Mouse (Mus musculus) thymus, postnatal 25 days (tissue): ENCODE measurements around the gene Tmem189.

Experiments used
- DNase-seq: peaks from one replicate; pipeline ENCODE4 v3.0.0; 2022

Gene Tmem189

DNA sequence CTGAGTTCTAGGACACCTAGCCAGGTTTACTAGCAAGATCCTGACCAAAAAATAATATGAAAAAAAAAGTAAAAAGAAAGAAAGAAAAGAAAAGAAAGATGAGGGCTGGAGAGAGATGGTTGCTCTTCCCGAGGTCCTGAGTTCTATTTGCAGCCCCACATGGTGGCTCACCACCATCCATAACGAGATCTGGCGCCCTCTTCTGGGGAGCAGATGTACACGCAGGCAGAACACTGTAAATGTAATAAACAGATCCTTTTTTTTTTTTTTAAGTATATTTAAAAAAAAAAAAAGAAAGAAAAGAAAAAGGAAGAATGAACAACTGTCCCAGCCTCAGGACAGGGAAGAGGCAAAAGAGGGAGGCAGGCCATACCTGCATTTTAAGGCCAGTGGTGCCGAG, 11.0 kb downstream of the Tmem189 start:
- DNase-seq: no peak

DNA sequence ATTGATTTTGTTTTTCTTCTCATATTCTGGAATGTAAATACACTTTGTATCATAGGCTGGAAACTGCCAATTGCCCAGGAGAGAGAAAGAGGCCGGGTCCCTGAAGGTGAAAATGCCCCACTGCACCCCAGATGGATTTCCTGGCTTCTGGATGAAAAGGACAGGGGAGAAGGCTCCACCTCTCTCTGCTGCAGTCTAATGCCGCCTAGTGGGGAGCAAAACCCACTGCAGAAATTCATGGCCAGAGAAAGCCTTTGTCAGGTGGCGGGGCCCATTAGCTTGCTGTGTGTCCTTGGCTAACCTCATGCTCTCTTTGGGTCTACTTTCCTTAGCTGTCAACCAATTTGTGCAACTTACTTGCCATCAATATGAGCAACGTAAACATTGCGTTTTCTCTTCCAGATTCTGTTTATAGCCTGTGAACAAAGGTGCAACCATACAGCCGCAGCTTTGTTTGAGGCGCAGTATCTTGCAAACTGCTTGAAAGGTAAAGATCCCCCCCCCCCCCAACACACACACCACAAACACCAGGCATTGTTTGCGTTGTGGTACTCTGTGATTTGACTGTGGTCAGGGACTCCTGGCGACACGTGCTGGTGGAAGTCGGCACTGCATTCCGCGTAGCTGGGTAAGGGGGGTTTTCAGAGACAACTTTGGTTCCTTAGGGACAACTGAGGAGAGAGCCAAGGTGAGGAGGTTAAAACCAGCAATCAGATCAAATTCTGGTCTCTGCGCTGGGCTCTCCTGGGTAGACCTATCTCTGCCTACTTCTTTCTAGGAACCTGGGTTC, 14.3 kb downstream of the Tmem189 start:
- DNase-seq: peak; percentile 54

DNA sequence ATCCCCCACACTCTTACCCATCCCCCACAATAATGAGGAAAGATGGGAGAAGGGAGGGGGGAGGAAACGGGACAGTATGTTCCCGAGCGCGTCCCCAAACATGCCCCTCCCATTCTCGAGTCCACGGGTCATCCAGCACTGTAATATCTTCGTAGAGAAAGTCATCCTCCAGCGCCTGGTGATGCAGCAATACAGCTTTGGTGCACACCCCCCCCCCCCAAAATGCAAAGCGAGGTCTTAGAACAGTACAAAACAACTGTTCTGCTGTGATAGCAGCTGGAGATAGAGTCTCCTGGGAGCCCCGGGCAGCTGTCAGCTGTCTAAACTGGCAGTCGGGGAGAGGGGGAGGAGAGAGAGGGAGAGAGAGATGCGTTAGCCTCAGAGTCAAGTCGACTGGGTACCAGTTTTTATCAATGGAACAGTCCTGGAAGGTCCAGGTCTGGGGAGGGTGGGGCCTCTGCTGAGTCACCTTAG, 17.4 kb downstream of the Tmem189 start:
- DNase-seq: no peak

DNA sequence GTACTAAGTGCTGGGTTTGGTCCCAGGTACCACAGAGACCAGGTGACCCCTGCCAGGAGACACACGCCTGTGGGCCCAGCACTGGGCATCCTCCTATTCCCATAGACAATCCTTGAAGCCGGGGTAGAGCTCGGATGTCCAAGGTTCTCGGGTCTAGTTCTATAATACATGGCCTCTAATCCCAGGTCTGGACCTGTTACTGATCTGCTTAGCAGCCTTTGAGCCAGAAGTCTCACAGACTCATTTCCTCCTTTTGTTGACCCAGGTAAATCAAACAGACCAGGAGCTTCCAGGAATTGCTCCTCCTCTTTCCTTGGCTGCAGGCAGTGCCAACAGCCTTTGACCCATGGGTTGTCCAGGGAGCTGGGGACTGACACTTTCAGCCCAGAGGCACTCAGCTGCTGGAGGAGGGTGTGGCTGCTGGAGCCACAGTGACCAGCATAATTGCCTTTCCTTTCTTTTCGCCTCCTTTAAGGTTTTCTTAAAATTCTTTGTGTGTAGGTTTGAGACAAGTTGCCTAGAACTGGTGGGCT, 18.5 kb downstream of the Tmem189 start:
- DNase-seq: no peak

DNA sequence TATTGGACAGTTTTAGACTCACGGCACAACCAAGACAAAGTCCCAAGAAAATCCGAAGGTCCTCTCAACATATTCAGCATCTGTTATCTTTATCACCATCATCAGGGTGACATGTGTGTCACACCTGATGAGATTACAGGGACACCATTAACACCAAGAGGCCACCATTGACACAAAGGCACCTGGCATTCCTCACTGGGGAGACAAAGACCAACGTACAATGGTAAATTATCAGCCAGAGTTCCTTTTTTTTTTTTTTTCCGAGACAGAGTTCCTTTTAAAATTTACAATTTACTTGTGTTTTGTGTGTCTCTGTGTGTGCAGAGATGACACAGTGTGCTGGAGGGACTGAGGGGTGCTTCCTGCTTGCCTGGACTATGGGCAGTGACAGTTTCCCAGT, 20.2 kb downstream of the Tmem189 start:
- DNase-seq: no peak

DNA sequence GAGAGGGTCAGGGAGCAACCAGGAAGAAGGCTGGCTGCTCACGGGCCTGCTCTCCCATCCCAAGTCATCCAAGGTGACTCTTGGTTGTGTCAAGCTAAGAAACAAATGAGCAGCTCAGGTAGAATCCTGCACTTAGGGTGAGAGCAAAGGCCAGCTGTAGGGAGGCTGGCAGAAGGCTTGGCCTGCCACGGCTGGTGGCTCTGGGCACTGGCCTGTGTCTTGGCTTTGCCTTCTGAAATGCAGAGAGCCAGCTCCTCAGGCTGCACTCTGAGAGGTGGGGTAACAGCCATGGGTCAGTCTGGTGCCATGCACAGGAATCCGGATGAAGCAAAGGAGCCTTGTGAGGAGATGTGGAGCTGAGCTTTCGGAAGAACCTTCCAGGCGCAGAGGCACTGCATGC, 21.2 kb downstream of the Tmem189 start:
- no peak for DNase-seq

DNA sequence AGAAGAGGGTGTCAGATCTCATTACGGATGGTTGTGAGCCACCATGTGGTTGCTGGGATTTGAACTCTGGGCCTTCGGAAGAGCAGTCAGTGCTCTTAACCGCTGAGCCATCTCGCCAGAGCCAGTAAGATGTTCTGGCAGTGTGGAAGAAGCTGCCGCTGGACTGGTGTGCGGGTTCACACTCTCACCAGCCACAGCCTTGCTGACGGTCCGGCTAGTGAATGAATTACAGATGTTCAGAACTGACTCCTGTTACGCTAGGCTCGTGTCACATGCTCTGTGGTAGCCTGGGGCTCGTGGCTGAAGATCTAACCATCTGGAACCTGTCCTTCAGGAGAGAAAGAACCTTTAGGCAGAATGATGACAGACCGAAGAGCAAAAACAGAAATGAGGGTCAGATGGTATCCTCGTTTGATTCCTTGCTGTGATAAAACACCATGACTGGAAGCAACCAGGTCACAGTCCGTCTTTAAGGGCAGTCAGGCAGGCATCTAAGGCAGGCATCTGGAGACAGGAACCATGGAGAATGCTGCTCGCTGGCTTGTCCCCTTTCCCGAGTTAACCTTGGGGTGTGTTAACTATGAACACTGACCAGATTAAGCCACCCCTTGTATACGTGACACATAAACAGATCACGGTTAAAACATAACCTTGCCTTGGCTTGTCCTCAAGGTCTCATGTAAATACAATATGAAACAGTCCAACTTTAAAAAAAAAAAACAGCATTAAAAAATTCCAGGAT, 23.5 kb downstream of the Tmem189 start:
- no peak for DNase-seq

DNA sequence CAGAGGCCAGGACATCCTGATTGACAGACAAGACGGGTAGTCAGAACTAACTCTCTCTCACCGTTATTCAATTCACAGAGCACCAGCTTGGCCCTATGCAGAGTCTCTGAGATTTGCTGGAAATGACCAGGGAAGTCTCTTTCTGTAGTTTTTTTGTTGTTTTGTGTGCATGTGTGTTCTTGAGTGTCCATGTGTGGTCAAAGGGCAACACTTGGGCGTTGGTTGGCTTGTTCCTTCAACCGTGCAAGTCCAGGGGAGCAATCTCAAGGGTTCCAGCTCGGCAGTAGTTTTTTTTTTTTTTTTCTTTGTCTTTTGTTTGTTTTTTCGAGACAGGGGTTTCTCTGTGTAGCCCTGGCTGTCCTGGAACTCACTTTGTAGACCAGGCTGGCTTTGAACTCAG, 26.9 kb downstream of the Tmem189 start:
- DNase-seq: no peak

DNA sequence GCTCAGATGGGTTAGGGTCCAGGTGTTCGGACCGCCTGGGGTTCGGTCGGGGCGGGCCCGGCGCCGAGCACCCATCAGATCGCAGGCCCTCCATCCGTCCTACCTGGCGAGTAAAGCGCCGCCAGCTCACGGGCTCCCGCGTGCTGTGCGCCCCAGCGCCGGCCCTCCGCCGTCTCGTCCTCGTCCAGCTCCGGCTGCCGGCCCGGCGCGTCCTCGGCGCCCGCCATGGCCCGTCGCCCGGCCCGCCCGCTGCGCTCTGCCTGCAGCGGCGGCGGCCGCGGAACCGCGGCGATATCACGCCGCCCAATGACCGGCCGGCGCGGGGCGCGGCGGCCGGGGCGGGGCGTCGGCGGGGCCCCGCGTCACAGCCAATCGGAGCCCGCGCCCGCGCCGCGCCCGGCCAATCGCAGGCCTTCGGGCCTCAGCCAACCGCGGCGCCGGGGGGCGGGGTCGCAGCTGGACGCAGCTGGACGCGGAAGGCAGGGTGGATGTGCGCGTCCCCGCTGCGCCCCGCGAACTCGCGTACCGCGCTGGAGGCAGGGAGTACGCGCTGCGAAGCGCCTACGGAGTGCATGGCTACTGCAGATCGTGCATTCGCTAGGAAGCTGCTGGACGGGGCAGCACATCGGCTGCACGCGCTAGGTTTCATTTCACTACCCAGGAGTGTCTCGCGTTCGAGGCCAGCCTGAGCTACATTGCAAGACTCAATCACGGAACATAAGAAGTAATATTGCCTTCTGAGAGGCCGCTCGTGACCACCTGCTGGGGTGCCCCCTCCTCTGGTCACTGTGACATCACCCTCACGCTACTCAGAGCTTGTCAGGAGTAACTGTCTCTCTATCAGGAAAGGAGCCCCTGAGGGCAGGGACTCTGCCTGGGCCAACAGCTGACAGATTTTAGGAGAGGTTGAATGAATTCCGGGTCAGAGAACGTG, 28.1 kb downstream of the Tmem189 start, which contains the start of gene Gm20431:
Gm20431 (minus strand) TSS at position 227 of the 934 bp plus-strand sequence.
- peak; percentile 95 for DNase-seq

DNA sequence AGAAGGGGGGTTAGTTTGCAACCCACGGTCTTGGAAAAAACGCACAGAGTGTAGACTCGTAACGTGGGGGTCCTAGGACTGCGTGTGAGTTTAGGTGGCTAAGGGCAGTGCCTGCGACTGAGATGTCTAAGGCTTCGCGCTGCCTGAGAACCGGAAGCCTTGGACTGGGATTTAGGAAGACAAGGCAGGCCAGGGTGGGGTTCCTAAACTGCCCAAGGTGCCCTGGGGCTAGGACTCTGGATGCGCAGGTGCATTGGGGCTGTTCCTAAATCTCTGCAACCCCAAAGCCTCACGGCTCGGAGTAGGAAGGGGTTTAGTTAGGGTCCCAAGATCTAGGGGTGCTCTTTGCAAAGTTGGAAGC, 29.0 kb downstream of the Tmem189 start:
- DNase-seq: no peak

DNA sequence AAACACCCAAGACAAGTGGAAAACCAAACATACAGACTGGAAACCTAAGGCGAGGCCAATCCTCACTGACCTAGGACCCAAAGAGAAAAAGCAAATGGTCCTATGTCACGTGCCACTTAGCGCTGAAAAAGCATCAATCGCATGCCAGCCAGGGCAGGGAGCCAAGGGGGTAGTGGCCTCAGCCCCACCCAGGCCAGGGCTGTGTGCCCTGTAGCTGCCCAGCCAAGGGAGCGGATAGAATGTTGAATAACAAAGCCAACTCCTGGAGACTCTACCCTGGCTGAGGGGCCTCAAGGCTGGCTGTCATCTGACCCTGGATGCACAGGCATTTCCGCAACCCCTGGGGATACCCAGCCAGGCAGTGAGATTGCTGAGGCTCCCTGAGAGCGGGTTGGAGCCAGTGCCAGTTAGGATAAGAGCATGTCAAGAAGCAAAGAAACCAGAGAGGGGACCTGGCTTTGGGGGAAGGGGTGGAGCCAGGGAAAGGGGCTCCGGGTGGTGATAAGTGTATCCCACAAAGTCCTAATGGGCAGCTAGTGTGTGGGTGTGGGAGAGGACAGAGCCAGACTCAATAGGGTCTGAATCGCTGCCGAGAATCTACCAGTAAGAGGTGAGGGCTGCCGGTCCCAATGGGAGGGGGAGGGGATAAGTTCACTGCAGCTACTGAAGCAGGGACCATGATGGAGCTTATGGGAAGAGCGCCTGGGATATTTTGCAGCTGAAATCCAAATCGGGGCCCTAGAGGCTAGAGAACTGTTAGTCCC, 29.6 kb downstream of the Tmem189 start:
- no peak for DNase-seq

DNA sequence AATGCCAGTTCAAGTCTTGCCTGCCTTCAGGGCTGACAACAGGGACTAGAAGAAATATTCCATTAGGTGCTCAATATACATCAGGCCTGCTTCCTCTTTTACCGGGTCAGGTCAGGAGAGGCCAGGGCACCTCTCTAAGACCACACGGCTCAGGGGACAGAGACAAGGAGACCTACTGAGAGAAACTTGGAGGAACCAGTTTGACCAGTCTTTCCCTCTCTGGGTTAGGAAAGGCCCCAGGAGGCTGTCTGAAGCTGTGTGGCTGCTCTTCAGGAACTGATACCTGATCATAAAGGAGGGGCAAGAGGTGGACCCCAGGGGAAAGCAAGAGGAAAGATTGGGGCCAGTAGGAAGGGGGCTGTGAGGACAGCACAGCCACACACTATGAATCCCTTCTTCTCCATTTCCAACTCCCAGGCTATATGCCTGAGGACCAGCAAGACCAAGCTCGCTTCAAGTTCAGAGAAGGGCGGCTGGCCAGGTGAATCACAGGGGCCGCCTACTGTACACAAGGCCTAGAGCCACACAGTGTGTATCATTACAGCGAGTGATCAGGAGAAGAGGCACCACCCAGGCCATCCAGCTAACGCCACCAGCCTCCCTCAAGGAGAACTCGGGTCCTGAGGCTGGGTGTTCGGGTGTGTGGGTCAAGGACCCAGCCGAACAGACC, 30.3 kb downstream of the Tmem189 start:
- no peak for DNase-seq

DNA sequence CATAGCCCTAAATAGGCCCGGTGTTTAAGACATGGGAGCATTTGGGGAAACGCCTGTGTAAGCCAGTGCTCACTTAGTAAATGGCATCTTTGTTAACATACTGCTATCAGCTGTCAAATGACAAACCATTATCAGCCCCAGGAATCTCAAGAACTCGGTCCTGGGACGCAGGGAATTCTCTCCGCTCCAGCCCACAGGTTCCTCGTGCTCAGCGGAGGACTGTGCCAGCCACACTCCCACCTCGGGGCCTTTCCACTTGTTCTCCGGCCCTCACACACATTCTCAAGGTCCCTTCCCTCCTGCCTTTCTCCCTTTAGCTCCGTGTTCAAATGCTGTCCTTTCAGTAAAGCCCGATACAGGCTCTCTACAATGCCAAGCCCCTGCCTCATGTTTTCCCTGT, 30.9 kb downstream of the Tmem189 start:
- no peak for DNase-seq

DNA sequence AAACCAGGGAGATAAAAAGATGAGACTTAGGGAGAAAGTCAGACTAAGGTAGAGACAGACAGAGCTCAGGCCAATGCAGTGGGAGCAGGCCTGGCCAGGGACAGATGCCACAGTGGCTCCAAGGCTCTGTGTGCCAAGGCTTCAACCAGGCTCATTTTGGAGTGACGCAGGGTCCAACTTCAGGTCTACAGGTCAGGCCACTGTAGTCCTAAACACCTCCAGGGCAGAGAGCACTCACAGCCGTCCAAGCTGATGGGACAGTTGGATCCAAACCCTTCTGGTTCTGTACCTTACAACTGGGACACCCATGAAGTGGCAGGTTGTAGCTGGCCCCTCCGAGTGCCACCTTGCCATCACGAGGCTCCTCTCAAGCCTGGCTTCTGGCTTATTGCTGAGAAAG, 31.6 kb downstream of the Tmem189 start:
- no peak for DNase-seq

DNA sequence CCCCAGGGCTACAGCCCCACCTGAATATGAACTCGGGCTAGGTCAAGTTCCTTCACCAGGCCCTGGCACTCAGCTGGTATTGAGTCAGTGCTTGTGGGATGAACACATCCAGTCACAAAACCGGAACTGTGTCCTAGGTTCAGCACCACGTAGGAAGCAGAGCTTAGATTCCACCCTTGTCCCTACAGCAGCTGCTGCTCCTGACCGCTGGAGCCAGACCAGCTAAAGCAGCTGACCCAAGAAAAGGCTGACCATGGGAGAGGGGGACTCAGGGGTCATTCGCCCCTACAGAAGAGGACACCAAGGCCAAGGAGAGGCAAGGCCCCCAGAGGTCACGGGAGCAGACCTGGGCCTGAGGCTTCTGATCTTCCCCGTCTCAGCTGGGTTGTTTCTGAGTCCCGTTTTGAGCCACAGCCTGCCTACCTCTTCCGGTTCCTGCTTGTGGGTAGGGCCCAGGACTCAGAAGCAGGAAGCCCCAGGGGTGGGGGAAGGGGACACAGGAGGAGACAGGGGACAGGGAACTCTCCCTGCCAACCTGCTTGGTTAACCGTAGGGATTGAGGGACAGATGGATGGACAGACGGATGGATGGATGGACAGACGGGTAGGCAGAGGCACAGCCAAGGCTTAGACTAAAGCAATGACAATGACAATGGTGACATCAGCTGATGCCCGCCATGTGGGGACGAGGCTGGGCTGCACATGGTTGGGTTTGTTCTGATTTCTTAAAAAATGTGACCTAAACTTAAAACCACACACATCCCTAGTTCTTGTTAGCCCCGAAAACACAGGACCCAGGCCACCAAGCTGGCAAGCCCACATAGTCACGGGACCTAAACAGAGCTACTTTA, 32.8 kb downstream of the Tmem189 start:
- peak; percentile 88 for DNase-seq

DNA sequence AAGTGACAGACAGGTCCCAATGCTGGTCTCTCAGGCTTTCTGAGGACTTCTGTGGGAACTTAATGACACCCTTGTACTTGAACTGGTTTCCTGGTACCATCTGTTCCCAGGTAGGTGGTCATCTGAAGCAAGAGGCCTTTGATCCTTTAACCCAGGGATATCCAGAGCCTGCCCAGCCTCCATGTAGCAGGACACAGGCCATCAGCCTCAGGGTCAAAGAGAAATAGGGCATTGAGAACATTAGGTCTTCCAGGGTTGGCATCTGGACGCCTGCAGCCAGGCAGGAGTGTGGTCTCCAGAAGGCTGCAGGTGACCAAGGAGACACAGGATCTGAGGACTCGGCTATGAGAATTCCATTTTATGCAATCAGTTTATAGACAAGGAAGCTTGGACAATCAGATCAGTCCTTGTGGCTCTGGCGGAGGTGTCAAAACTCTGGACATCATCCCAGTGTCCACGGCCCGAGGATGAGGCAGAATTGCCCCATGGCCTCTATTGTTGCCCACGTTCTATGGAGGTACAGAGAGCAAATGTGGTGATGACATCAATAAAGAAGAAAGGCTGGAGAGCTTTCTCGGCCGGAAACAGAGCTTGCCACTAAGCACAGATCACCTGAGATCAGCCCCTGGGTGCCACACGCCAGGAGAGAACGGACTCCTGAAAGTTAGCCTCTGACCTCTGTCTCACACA, 34.6 kb downstream of the Tmem189 start:
- no peak for DNase-seq

DNA sequence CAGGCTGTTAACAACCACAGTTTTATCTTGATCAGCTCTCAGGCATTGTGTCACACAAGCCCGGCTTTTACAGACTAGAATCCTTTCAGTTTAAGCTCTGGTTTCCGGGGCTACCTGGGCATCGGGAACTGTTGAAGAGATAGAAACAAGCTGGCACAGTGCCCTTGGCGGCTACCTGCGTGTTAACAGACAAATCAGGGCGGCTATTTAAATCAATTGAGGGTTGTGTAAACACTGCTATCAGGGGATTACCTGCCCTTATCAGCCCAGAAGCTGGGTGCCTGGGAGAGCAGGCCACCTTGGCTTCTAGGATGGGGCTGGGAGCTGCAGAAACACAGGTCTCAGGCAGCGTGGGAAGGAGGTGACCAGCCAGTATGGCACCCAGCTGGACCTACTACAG, 36.9 kb downstream of the Tmem189 start:
- DNase-seq: no peak

DNA sequence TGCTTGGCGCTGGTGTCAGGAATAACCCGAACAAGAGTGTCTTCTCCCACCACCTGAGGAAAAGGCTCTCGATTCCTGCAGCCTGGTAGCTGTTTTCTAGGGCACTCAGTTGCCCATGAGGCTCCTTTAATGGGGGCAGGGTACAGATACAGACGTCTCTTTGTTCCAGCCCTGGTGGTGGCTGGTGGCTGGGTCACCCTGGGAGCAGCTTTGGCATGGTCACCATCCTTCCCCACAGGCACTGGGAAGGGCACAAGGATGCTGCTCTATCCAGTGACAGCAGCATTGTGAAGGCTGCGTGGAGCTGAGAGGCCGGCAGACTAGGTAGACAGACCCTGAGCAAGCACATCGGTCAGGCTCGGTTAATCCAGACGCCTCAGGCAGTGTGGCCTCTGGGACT, 38.0 kb downstream of the Tmem189 start:
- no peak for DNase-seq

DNA sequence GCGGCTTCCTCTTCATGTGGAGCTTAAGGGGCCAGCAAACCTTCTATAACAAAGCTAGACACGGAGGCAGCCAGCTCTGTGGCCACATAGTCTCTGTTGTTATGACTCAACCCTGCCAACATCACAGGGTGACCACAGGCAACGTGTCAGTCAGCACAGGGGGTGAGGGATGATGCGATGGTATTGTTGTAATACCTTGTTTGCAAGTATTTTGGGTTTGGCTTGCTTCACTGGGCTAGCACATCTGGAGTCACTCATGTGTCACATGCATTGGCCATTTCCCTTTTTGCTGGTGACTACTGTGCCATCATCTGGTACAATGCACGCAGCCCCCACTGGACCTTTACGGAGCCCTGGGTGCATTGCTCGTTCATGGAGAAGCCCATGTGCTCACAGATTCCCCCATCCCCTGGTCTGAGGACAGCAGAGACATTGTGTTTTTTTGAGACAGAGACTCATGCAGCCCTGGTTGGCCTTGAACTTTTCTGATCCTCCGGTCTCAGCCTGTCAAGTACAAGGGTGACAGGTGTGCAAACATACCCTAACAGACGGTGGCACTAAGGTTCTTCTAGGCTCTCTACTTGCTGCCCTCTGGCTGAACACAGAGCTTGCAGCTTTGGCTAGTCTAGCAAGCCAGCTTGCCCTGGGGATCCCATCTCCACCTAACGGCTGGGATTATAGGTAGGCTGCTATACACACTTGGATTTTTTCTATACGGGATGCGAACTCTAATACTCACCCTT, 40.2 kb downstream of the Tmem189 start:
- no peak for DNase-seq
